ENCODE assay signal across 8 mouse cellular contexts in the genomic region with DNA sequence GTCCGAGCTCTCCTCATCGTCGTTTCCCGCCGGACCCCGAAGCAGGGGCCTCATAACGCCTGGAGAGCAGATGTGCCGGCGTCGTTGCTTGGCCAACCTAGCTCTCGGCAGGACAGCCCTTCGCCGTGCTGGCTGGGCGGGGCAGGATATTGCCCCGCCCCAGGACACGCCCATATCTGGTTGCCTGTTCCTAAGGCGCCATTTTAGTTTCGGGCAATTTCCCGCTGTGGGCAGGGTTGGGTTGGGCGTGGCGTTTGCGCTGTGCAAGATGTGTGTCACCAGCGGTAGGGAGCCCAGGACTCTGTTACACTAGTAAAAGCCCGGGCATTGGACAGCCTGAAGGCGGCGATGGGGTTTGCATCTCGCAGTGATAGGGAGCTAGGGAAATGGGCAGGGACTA. TPM values are rescaled to one million over a fixed set of nuclear protein-coding genes. Genes with fewer than 3 reads are reported as not detected.
A peak's percentile ranks its signal among the peaks of the same experiment; 100 is the strongest.
DNase-seq lines count a peak whose midpoint lies in the region; ATAC-seq lines count a peak whose summit lies in the region.

A gene (minus strand): TSS at position 128 of the 400 bp plus-strand sequence.

- H3K27ac ChIP-seq in hindbrain, embryonic 12.5 days = peak within 1 kb of the TSS; percentile 75

- H3K9me3 ChIP-seq in hindbrain, embryonic 12.5 days (replicated peaks) = no peaks in the 10 kb centered on the region

- H3K4me1 ChIP-seq in hindbrain, embryonic 12.5 days = peaks cover 3% of the 10 kb centered on the region; the same call in 1 of the 2 replicates

- peak within 1 kb of the TSS; percentile 71 for H3K4me3 ChIP-seq in hindbrain, embryonic 12.5 days

- peak; percentile 97 for DNase-seq in NIH3T3 (ENCODE audit: low read depth)
- peak; percentile 96 to 97 for DNase-seq in cerebellum, postnatal 10 days
- DNase-seq in frontal cortex, postnatal 10 days (ENCODE audit: low spot score in 2 of 2) = peak; percentile 86 to 89
- DNase-seq in layer of hippocampus, postnatal 14 days (ENCODE audit: low spot score in 2 of 2) = peak; percentile 87 to 92
- peak; percentile 94 for DNase-seq in lung, postnatal 14 days
- DNase-seq in retina, adult 2 months (ENCODE audit: low read depth, low spot score) = peak; percentile 83
- DNase-seq in thymus, postnatal 36 days = peak; percentile 94 to 95

- H3K9ac ChIP-seq in hindbrain, embryonic 12.5 days = peak within 1 kb of the TSS; percentile 71

- ATAC-seq in hindbrain, embryonic 12.5 days (ENCODE audit: low FRiP score) = peak; percentile 99

- H3K4me2 ChIP-seq in hindbrain, embryonic 12.5 days (replicated peaks) = peak within 1 kb of the TSS; percentile 56

- H3K36me3 ChIP-seq in hindbrain, embryonic 12.5 days = no peaks in the 10 kb centered on the region

- H3K27me3 ChIP-seq in hindbrain, embryonic 12.5 days = no peaks in the 10 kb centered on the region

- WGBS in hindbrain, embryonic 12.5 days = under 1% methylated on average over 27 of the region's 27 CpGs

RNA-seq across cellular contexts. Expression of the gene that starts here (rescaled TPM):
- 15.1 and 16.9 TPM in 2 replicates for polyA plus RNA-seq in hindbrain, embryonic 12.5 days (2016; fragmentation: Nextera tagmentation; extraction: Ambion mirVana)
- total RNA-seq in layer of hippocampus, postnatal 14 days (2021) = 10 to 100 TPM; 19.3 to 20.0 TPM

Comparison
In these comparisons a context has a peak if more than half of its experiments do, and no peak if none do; other contexts are left out.
1. Peak in every context shown above with its lines: DNase-seq, ATAC-seq, H3K4me3 ChIP-seq and H3K27ac ChIP-seq.